Mouse (Mus musculus) layer of hippocampus, adult 11-12 months (tissue): Measurements from ENCODE around the gene Itpkb.

ENCODE experiments used
- DNase-seq: peaks from one replicate; pipeline ENCODE4 v3.0.0; 2022; ENCODE audit warnings: low spot score

Gene Itpkb

DNA sequence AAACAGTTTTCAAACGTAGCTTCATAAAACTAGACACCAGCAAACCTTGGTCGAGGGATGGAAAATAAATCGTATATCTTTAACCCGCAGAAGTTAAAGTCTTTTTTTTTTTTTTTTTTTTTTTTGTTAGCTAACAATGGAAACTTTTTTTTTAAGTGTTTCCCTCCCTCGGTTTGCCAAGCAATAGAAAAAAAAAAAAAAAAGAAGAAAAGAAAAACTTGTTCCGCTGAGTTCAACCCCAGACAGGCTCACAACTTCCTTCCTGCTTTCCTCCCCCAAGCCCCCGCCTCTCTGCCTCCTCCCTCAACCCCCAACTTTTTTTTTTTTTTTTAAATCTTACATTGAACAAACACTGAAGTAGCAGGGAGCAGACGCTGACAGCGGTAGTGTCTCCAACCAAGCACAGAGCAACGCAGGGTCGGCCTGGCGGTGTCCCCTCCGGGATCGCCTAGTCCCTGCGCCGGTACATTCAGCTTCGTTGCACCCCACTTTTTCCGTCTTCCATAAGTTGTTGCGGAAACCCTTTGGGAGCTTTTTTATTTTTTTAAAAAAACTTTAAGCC, at the start of gene Itpkb:
TSS of gene Itpkb (plus strand) at position 341 of the 562 bp plus-strand sequence.
- peak; percentile 40 for DNase-seq

DNA sequence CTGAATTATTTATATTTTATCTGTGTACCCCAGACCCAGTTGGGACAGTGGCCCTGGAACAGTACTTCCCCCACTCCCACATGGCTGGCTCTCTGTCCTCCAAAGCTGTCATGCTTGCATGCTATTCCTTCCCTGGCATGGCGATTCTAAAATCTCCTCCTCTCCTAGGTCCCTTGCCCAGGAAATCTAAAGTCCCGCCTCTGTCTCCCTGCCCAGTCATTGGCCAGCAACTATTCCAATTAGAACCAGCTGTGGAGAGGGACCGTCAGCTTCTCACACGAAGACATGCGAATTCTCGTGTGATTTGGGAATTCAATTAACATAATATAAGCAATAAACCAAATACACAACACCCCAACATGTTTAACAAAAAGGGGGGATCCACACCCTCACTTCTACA, 47.7 kb upstream of the Itpkb start:
- DNase-seq: no peak

GRCm38 (mm10) chr1:180283813-180284768, 46.2 kb upstream of the Itpkb start:
- no peak for DNase-seq

DNA sequence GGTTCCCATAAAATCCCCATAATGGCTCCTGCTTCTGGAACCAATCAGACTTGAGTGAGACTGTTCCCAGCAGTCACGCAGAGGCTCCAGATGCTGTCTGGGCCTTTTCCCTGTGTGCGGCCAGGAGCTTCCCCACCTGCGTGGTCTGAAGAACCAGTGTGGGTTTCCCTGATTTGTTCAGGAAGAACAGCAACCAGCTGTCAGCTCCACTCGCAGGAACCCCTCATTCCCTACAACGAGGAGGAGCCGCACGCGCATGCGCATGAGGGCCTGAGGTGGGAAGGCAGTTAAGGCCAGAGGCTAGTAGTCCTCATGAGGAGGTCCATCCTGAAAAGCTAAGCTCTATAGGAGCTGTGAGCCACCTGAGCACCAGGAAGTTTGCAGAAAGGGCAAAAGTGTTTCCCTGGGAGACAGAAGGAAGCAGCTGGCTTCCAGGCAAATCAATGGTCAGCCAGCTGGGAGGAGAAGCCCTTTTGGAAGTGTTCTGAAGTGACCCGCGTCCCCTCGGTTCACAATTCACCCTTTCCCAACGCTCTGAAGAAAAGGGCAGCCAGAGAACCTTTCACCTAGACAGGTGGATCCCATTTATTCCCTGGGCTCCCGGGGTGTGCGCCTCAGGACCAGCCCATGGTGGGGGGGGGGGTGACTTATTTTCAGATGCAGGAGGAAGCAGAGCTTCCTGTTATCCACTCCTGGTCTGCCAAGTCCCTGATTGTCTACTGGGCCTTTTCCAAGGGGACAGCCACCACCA, 44.0 kb upstream of the Itpkb start:
- no peak for DNase-seq

- no peak for DNase-seq
These were observed 42.1 kb upstream of the Itpkb start for GRCm38 (mm10) chr1:180288227-180288626.

- no peak for DNase-seq
These were observed 41.3 kb upstream of the Itpkb start for GRCm38 (mm10) chr1:180288872-180289468.

DNA sequence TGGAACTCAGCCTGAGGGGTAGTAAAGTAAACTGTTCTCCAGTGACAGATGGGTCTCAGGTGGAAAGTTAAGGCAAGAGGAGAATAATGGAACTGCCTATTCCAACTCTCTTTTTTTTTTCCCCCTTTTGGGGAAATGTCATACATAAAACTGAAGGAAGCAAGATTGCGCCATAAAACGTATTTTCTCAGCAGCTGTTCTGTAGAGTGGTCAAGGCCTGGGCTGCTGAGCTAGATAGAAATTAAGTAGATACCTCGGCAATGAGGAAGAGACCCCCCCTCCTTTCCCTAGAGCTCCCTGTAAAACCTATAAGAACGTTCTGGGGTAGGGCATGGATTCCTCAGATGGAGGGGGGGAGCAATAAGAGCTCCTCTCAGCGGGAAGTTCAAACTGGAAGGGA, 40.5 kb upstream of the Itpkb start:
- DNase-seq: no peak

GRCm38 (mm10) chr1:180290358-180290757, 39.9 kb upstream of the Itpkb start:
- no peak for DNase-seq

GRCm38 (mm10) chr1:180296088-180296487, 34.2 kb upstream of the Itpkb start:
- DNase-seq: no peak

- no peak for DNase-seq
These were observed 30.6 kb upstream of the Itpkb start for GRCm38 (mm10) chr1:180299697-180300096.

DNA sequence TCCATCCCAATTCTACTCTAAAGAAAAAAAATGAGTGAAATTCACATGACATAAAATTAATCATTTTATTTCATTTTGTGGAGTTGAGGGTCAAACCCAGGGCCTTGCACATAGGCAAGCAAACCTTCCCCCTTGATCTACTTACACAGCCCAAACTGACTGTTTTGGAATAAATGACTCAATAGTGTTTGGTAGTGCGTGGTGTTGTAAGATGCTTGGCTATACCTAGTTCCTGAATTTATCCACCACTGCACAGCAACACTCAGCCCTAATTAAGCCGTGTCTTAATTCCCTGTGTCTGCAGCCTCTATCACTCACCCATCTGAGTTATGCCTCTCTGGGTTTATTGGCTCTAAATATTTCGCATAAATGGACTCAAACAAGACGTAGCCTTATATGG, 30.0 kb upstream of the Itpkb start:
- DNase-seq: no peak

- DNase-seq: no peak
These were observed 29.3 kb upstream of the Itpkb start for GRCm38 (mm10) chr1:180300997-180301396.

- DNase-seq: no peak
These were observed 27.8 kb upstream of the Itpkb start for GRCm38 (mm10) chr1:180302253-180303120.

GRCm38 (mm10) chr1:180303600-180303999, 26.7 kb upstream of the Itpkb start:
- no peak for DNase-seq

- DNase-seq: no peak
These were observed 23.4 kb upstream of the Itpkb start for GRCm38 (mm10) chr1:180306889-180307288.

DNA sequence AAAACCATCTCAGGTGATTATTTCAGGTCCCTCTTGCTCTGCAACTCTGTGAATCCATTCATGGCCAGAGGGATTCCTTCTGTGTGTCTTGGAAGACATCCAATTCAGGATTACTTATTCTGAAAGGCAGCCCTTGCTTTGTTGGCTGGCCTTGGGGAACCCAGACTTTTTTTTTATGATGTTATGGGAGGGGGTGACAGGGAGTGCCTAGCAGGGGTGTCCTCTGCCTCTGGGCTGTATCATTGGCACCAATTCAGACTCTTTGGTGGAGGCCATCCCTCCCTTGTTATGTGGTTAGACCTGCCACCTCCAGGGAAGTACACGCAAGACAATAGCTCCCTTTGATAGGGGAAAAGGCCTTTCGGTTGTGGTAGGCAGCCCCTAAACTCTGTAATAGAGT, 22.6 kb upstream of the Itpkb start:
- no peak for DNase-seq

GRCm38 (mm10) chr1:180308897-180309296, 21.4 kb upstream of the Itpkb start:
- DNase-seq: no peak

DNA sequence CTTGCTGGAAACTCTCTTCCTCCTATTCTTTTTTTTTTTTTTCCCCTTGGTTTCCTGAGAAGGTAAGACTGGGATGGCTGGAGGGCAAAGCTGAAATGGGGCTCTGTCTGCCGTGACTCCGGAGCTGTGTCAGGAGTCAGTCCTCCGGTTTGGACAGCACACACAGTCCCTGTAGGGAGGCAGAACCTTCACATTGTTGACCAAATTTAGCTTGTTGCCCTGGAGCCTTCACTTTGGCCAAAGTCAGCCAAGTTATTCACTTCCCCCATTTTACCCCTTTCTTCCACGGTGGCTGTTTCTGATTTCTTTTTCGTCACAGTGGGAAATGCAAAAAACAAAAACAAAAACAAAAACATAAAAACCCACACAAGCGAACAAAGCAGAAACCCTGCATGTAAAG, 18.0 kb upstream of the Itpkb start:
- no peak for DNase-seq

GRCm38 (mm10) chr1:180312792-180313311, 17.4 kb upstream of the Itpkb start:
- DNase-seq: no peak

- DNase-seq: no peak
These were observed 16.5 kb upstream of the Itpkb start for GRCm38 (mm10) chr1:180313517-180314440.
